Mouse (Mus musculus): Measurements from ENCODE around the gene CN725425. TPM values are rescaled to one million over a fixed set of nuclear protein-coding genes. Genes with fewer than 3 reads are reported as not detected.

The CN725425 gene
- polyA plus RNA-seq, 1 experiment from 2014 or later, result not detected

DNA sequence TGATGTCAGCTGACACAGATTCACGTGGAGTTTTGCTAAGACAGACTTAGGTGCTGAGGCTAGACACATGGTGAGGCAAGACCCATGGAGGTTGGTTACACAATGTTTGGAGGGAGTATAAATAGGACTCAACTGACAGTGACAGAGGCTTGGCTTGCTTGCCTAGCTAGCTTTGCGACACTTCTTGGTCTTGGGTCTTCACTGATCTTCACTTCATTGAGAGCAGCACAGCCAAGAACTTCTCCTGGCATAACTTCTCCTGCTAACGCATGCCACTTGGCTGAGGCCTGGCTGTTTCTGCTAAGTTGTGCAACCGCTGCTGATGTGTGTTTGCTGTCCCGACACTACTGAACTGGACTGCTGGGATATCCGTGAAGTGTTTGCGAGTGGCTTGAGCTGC, 83.5 kb downstream of the CN725425 start:
- Histone ChIP-seq H3K9me3 (peaks cover 3% of the 10 kb centered on the region; the same call in 1 of the 2 replicates), H3K4me1 (no peaks in the 10 kb centered on the region), H3K4me2 (no peak overlapping the region), H3K4me3 (replicated peaks) (no peak overlapping the region), H3K27me3 (replicated peaks) (no peaks in the 10 kb centered on the region), H3K36me3 (no peaks in the 10 kb centered on the region), H3K9ac (no peak overlapping the region), H3K27ac (no peak overlapping the region)
- no peak for ATAC-seq (ENCODE audit: insufficient read depth, low FRiP score, low read depth)
- 80% methylated on average over 7 of the region's 7 CpGs for whole genome bisulfite sequencing

- no peak for ATAC-seq (ENCODE audit: insufficient read depth, low FRiP score, low read depth)
- Histone ChIP-seq H3K4me2 (no peak overlapping the region), H3K36me3 (no peaks in the 10 kb centered on the region), H3K4me1 (no peaks in the 10 kb centered on the region), H3K9me3 (peaks cover 4% of the 10 kb centered on the region; the same call in 1 of the 2 replicates), H3K4me3 (replicated peaks) (no peak overlapping the region), H3K27ac (no peak overlapping the region), H3K9ac (no peak overlapping the region), H3K27me3 (replicated peaks) (no peaks in the 10 kb centered on the region)
- 78% methylated on average over 3 of the region's 3 CpGs for WGBS
Measured at GRCm38 (mm10) chr15:91283418-91283817, 84.1 kb downstream of the CN725425 start.

DNA sequence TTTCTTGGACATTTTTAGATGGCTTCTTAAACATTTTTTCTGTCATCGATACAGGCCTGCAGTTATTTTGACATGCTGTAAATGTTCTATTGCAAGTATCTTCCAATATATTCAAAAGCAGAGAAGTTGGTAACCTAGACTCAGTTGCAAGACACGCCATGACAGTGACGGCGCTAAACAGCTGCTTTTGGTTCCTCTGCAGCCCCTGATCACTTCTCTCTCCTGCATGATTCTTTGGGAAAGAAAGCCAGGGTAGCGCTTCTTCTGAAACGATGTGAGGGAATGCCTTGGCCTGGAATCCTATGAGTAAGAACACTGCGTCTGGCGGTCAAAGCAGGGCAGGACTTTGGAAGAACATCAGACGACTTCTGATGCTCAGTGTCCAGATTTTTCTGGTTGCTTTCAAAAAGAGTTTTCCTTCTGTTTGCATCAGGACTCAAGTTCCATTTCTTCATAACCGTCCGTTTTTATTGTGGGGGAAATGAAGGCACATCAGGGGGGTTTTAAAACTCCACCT, 100.1 kb downstream of the CN725425 start:
- H3K36me3 ChIP-seq, result no peaks in the 10 kb centered on the region
- WGBS, result 79% methylated on average over 11 of the region's 11 CpGs
- H3K9me3 ChIP-seq, result no peaks in the 10 kb centered on the region
- H3K4me1 ChIP-seq, result no peaks in the 10 kb centered on the region
- H3K27me3 ChIP-seq (replicated peaks), result no peaks in the 10 kb centered on the region; the same call in 1 of the 2 replicates
- H3K27ac ChIP-seq, result no peak overlapping the region
- ATAC-seq (ENCODE audit: insufficient read depth, low FRiP score, low read depth), result no peak
- H3K4me3 ChIP-seq (replicated peaks), result no peak overlapping the region
- no peak overlapping the region for H3K4me2 ChIP-seq
- H3K9ac ChIP-seq, result no peak overlapping the region

DNA sequence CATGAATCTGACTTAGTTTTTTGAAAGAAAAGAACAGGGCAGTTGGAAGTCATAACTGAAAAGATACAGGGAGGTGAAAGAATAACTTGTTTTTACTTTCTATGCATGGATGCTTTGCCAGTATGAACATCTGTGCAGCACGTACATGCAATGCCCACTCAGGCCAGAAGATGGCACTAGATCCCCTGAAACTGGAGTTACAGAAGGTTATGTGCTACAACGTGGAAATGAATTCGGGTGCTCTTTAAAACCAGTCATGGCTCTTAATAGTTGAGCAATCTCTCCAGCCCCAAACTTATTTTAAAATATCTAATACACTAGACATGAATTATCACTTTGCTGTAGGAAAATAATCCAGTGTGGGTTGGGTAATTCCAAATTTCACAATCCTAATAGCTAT, 102.1 kb downstream of the CN725425 start:
- Histone ChIP-seq H3K9me3 (no peaks in the 10 kb centered on the region), H3K4me1 (no peaks in the 10 kb centered on the region), H3K4me2 (no peak overlapping the region), H3K4me3 (replicated peaks) (no peak overlapping the region), H3K9ac (no peak overlapping the region), H3K36me3 (no peaks in the 10 kb centered on the region), H3K27ac (no peak overlapping the region), H3K27me3 (replicated peaks) (no peaks in the 10 kb centered on the region; the same call in 1 of the 2 replicates)
- WGBS, result 13% methylated on average over 3 of the region's 3 CpGs
- no peak for ATAC-seq (ENCODE audit: insufficient read depth, low FRiP score, low read depth)

DNA sequence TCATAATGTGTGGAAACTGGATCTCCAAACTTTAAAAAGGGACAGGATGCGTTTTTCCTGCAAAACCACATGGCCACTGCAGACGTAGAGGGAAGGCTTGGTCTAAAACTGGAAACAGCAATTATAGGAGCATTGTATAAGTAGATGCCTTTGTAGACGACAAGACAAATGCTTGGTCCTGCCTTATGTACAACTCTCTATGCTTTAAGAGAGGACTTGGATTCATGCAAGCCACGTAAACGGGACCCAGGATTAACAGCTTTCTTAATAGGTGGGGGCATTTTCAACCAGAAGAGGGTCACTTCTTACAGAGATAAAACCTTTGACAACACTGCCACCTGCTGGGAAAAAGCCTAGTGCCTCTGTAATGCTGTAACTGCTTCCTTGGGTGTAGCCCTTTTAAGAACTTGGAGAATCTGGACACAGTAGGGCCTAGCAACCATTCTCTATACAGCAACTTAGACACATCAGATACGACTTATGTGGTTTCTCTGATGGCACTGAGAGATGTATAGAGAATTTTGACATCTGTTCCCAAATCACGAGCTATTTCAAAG, 105.1 kb downstream of the CN725425 start:
- Histone ChIP-seq H3K36me3 (no peaks in the 10 kb centered on the region), H3K27ac (no peak overlapping the region), H3K4me1 (no peaks in the 10 kb centered on the region), H3K9me3 (no peaks in the 10 kb centered on the region), H3K27me3 (replicated peaks) (no peaks in the 10 kb centered on the region; the same call in 1 of the 2 replicates), H3K4me2 (no peak overlapping the region), H3K9ac (no peak overlapping the region), H3K4me3 (replicated peaks) (no peak overlapping the region)
- ATAC-seq (ENCODE audit: insufficient read depth, low FRiP score, low read depth), result no peak
- 47% methylated on average over 7 of the region's 7 CpGs for WGBS

Other genes with a start within 250 kb of the CN725425 start
- gene Kif21a, start 149.5 kb upstream of the CN725425 start, polyA plus RNA-seq (2015; fragmentation: Nextera tagmentation; extraction: Ambion mirVana), result 16.3 and 18.3 TPM in 2 replicates
- gene Abcd2, start 7.7 kb upstream of the CN725425 start, polyA plus RNA-seq (2015; fragmentation: Nextera tagmentation; extraction: Ambion mirVana), result 2.5 and 3.1 TPM in 2 replicates

Data from stomach, embryonic 15.5 days (tissue).